Mouse (Mus musculus): ENCODE measurements around the gene Hnf1a. TPM values are rescaled to one million over a fixed set of nuclear protein-coding genes. Genes with fewer than 3 reads are reported as not detected.

Hnf1a gene
- not detected in 3 replicates for total RNA-seq (2017)

DNA sequence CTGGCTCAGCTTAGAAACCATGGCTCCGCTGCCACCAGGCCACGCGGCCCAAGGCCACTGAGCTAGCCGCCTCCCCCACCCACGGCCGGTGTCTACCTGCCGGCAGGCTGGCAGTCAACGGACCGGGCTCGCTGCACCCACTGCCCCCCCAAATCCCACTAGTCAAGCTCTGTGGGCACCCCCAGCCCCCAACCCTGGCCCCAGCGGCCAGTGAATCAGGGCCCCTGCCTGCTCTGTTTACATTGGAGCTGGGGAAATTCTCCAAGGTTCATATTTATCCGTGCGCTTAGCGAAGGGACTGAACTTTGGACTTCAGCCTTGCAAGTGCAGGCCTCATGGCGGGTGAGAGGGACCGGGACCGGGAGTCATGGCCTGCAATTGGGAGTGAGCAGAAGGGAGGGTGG, at the start of gene Hnf1a:
TSS of gene Hnf1a (minus strand) at position 271 of the 404 bp plus-strand sequence.
- no peak for ATAC-seq (replicated peaks; ENCODE audit: insufficient number of reproducible peaks, low FRiP score, low TSS enrichment, poor library complexity, severe bottlenecking)

DNA sequence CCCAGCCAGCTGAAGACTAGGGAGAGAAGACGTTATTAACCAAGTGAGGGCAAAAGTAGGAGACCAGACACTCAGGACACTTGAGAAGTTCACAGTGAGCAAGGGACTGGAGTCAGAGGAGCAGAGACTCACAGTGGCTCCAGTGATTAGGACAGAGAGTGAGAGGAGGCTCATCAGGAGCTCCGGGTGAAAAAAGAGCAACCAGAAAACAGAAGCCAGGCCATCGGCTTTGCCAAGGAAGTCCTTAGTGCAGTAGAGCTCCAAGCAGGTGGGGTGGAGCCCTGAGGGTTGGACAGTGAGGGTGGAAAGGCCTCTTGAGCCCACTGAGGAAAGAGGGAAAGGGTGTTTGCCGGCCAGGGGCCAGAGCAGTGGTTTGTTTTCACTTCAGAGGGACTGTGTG, 47.9 kb upstream of the Hnf1a start:
- no peak for ATAC-seq (replicated peaks; ENCODE audit: insufficient number of reproducible peaks, low FRiP score, low TSS enrichment, poor library complexity, severe bottlenecking)

DNA sequence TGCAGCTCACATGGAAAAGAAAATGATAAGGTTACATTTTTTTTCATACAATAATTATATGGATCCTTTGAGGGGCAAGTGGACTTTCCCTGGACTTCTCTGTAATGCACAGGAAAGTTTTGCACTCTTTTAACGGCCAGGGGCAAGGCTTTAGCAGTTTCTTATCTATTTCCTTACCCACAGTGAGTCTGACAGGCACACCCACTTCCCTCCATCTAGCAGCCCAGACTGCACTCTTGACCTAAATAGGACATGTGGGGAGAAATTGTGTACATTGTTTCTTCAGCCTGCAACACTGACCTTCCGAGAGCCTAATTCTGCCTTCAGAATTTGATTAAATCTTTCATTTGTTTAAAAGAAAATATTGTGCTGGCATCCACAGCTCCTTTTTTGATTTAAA, 47.4 kb upstream of the Hnf1a start:
- peak; percentile 69; the same call in 1 of the 2 replicates for ATAC-seq (replicated peaks; ENCODE audit: insufficient number of reproducible peaks, low FRiP score, low TSS enrichment, poor library complexity, severe bottlenecking)

DNA sequence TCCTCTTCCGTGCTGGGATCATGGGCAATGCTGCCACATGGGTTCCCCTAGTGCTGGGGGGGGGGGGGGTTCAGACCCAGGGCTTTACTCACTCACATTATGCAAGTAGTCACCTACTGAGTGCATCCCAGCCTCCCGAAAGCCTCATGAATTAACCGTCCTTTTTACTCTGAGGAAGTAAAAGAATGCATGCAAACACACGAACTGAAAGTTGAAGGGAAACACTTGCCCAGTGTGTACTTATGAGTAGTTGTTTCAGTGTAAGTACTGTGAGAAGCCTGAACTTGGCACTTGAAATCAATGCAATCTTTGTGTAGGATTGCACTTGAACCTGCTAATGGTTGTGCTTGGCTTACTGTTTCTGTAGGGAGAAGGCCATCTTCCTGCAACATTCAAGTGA, 44.2 kb upstream of the Hnf1a start:
- no peak for ATAC-seq (replicated peaks; ENCODE audit: insufficient number of reproducible peaks, low FRiP score, low TSS enrichment, poor library complexity, severe bottlenecking)

DNA sequence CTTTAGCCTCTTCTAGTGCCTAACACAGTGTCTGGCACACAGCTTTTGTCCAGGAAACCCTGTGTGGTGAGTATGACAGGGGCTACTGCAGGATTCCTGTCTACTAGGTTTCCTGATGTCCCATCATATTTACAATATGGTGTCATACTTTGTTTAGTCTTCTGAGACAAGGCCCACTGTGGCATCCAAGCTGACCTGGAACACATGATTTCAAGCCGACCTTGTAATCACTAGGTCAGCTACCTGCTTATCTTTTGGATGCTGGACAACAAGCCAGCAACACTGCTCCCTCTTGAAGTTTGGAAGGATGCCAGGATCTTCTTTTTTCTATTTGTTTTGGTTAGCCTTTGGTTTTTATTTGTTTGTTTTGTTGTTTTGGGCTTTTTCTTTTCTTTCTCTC, 43.7 kb upstream of the Hnf1a start:
- no peak for ATAC-seq (replicated peaks; ENCODE audit: insufficient number of reproducible peaks, low FRiP score, low TSS enrichment, poor library complexity, severe bottlenecking)

DNA sequence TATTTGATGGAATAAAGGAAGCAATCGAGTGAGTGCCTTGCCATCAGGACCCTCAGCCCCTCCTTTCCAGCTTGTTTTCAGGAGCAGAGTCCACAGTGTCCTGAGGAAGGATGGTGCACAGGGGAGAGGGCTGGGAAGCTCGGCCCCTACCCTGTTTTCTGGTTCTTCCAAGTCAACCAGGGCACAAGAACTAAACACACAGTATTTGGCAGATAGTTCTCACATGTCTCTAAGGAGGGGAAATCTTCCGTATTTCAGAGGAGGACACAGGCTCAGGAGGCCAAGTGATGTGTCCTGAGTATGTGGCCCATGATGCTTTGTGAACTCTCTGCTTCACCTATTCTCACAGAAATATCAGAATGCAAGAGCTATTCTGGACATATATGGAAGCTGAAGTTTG, 42.5 kb upstream of the Hnf1a start:
- ATAC-seq (replicated peaks; ENCODE audit: insufficient number of reproducible peaks, low FRiP score, low TSS enrichment, poor library complexity, severe bottlenecking): no peak

DNA sequence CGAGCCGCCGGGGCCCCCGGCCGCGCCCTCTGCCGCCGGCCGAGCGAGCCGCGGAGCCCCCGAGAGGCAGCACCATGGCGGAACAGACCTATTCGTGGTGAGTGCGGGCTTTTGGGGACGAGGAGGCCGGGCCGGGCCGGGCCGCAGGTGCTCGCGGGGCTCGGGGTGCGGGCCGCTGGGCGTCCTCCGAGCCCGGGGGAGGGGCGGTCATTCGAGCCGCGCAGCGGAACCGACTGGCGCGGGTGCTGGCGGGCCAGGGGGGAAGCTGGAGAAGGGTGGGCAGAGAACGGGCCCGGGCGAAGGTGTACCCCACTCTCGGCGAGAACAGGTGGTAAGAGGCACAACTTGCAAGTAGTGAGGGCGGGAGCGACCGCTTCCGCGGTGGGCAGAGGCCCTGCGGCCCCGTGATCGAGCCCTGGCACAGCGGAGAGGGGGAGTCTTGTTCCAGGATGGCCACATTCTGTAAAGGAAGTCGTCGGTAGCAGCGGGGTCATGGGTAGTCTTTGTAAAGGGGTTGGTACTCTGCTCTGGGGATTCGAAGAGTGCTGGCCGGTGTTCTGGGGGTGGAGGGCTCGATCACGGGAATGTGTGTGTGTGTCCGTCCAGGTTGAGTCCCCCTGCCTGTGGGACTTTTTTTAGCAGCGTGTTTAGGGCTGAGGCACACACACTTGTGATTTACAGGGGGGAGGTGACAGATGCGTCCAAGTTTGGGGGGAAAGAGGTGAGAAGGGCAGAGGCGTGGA, 40.8 kb upstream of the Hnf1a start:
- peak; percentile 25 for ATAC-seq (replicated peaks; ENCODE audit: insufficient number of reproducible peaks, low FRiP score, low TSS enrichment, poor library complexity, severe bottlenecking)

DNA sequence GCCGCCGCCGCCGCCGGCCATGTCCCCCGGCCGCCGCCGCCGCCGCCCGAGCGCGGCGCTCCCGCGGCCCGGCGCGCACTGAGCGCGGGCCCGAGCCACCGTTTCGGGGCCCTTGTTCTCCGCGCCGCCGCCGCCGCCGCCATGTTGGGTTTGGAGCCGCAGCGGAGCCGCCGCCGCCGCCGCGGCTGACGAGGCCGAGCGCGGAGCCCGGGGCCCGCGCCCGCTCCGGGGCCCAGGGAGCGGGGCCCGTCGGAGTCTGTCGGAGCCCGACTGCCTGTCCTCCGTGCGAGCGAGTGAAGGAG, 40.3 kb upstream of the Hnf1a start:
- ATAC-seq (replicated peaks; ENCODE audit: insufficient number of reproducible peaks, low FRiP score, low TSS enrichment, poor library complexity, severe bottlenecking): no peak

DNA sequence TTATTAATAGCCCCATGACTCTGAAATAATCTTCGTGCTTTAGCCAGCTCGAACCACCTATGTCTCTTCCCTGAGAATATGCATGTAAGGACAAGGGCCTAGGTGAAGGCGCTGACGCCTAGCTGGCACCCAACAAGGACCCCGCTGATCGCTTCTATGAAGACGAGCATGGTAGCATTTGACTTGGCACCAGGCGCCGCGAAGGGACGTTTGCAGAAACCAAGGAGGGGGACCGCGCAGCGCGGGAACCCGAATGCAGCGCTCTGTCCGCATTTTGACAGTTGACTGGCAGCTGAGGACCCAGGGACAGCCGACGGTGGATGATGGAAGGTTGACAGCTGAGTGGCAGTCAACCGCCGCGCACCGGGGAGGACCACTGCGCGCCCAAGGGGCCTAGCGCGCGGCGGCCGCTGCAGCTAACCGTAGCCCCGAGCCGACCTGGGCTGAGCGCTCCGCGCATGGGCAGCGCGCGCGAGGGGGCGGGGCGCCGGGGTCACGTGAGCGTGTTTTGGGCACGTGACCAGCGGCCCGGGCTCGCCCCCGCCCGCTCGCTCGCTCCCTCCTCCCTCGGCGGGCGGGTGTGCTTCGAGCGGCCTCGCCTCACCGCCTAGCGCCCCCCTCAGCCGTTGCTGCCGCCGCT, 39.8 kb upstream of the Hnf1a start, which contains the start of gene Sppl3:
TSS of gene Sppl3 (plus strand) at position 561 of the 640 bp plus-strand sequence.
- ATAC-seq (replicated peaks; ENCODE audit: insufficient number of reproducible peaks, low FRiP score, low TSS enrichment, poor library complexity, severe bottlenecking): peak; percentile 62

DNA sequence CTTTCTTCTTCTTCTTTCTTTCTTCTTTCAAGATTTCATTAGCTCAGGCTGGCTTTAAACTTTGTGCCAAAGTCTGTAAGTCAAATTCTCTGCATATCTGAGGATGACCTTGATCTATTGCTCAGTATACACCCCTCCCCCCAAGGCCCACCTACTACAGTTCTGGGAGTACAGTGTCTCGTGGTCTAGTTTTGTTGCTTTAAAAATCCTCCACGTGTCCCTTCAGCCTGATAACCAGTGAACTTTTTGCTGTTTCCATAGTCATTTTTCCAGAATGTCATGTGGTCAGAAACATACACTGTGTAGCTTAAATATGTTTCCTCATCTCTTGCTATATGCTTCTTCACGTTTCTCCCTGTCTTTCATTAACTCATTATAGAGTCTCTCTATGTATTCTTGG, 39.1 kb upstream of the Hnf1a start:
- no peak for ATAC-seq (replicated peaks; ENCODE audit: insufficient number of reproducible peaks, low FRiP score, low TSS enrichment, poor library complexity, severe bottlenecking)

DNA sequence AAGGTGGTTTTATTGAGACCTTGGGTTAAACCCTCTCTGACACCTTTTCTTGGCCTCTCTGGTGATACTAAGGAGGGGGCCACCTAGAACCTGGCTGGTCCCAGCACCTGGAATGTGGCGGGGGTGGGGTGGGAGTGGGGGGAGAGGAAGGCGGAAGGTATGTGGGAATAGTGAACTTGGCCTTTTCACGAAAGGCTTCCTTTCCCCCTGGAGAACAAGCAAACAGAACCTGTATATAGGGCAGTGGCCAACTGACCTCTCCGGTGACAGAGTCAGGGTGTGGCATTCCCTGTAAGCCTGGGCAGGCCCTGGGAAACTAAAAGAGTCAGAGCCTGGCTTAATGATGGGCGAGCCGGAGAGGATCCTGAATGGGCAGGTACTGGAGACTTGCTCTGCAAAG, 38.2 kb upstream of the Hnf1a start:
- ATAC-seq (replicated peaks; ENCODE audit: insufficient number of reproducible peaks, low FRiP score, low TSS enrichment, poor library complexity, severe bottlenecking): no peak

DNA sequence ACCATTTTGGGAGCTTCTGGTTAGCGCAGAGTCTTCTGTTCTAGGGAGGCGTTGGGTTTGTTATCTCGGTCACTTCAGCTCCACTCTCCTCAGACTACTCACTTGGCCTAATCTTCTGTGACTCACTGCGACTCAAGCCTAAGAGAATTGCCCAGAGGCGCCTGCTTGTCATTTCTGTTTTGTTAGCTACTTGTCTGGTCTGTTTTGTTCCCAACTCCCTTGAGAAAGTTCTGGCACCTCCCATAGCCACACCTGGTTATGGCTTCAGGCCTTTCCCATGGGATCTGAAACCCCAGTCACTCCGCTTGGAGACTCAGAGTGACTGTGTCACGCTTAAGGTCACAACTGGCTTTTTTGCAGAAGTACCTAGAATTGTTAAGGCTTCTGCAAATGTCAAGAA, 37.4 kb upstream of the Hnf1a start:
- ATAC-seq (replicated peaks; ENCODE audit: insufficient number of reproducible peaks, low FRiP score, low TSS enrichment, poor library complexity, severe bottlenecking): no peak

DNA sequence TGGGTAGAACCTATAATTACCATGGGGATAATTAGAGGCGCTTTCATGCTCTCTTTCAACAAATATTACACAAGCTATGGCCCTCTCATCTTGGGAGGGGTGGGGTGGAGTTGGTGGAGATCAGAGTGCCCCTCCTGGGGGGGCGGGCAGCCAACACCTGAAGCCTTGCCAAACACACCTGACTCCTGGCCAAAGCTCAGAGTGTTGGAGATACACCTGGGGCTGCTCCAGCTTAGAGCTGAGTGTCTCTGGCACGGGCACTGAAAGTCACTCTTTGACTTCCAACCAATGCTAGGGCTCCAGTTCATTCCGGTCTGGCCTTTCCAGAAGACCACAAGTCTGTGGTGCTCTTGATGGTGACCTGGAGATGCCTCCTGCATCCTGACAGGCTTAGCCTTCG, 36.9 kb upstream of the Hnf1a start:
- no peak for ATAC-seq (replicated peaks; ENCODE audit: insufficient number of reproducible peaks, low FRiP score, low TSS enrichment, poor library complexity, severe bottlenecking)

DNA sequence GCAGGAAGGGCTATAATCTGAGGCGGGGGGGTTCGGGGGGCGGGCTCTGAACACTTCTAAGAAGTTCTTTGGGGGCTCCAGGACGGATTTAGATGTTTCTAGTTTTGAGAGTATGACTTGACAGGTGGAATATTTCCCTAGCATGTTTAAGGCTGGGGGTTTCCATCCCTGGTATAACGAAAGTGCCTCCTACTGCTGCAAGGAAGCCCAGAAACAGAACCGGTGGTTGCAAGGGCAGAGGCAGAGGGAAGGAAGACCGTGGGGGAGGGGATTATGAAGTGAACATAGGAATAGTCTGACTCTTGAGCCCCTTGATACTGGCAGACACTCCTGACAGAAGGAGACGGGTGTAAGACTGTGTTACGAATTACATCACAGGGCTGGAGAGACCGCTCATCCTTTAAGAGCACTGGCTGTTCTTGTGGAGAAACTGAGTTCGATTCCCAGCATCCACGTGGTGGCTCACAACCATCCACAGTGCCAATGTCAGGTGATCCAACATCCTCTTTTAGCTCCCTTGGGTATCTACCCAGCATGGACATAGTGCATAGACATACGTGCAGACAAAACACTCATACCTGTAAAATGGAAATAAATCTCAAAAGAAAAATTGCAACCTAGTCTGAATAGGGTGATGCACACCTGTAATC, 32.5 kb upstream of the Hnf1a start:
- ATAC-seq (replicated peaks; ENCODE audit: insufficient number of reproducible peaks, low FRiP score, low TSS enrichment, poor library complexity, severe bottlenecking): no peak

DNA sequence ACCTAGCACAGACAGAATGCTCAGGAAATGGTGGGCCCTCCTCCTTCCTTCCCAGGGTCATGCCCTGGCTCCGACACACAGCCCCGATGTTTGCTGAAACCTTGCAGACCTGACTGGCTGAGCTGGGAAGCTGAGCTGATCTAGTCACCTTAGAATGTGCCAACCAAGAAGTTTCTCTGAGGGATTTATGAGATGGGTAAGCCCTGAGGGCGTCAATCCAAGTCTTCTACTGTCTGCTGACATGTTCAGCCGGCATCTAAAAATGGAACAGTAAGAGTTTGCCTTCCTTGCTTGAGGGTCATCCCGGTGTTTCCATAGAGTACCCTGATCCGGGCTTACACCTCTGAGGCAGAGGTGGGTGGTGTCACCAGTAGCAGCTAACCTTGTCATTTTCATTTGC, 31.9 kb upstream of the Hnf1a start:
- no peak for ATAC-seq (replicated peaks; ENCODE audit: insufficient number of reproducible peaks, low FRiP score, low TSS enrichment, poor library complexity, severe bottlenecking)

DNA sequence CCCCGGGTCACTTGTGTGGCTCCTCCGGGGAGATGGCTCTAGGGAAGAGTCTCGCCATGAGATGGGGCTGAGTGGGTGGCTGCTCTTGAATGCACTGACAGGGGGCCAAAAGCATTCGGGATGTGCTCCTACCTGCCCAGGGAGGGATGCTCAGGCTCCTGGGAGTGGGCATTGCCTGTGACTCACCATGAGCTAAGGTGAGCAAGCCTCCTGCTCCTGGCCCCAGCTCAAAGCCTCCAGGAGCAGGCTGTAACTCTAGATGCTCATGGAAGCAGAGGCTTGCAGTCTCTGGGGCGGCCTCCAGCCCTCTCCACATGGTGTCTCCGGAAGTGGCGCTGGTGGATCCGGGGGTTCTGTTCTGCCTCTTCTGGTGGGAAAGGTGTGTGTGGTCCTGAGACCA, 30.6 kb upstream of the Hnf1a start:
- ATAC-seq (replicated peaks; ENCODE audit: insufficient number of reproducible peaks, low FRiP score, low TSS enrichment, poor library complexity, severe bottlenecking): no peak

DNA sequence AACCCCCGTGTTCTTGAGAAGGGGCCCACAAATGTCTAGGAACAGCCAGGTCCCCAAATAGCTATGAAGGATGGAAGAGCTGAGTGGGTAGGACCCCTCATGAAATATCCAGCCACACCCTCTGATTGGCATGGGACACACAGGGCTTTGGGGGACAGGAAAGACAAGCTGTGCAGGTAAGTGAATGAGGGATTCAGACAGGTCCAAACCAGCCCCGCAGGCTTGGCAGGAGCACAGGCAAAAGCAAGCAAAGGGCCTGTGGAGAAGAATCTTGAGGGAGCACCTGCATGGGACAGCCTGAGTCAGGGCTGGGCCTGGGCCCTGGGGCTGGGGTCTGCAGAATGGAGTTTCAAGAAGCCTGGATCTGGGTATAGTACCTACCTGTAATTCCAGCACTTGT, 29.6 kb upstream of the Hnf1a start:
- no peak for ATAC-seq (replicated peaks; ENCODE audit: insufficient number of reproducible peaks, low FRiP score, low TSS enrichment, poor library complexity, severe bottlenecking)

DNA sequence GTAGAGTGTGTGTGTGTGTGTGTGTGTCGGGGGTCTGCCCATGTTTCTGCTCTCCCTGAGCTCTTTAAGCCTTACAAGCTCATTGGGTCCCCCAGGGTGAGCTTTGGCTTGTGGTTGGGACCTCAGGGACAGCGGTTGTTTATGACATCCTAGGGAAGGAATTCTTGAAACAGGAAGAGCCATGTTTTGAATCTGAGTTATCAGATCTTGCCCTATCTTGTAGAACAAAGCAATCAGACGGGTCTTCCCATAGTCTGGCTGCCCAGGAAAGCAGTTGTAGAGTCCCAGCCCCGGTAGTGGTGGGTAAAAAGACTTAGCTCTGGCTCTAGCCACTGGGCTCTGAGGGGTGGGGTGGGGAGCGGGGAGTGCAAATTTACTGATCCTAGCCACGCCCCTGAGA, 26.4 kb upstream of the Hnf1a start:
- no peak for ATAC-seq (replicated peaks; ENCODE audit: insufficient number of reproducible peaks, low FRiP score, low TSS enrichment, poor library complexity, severe bottlenecking)

DNA sequence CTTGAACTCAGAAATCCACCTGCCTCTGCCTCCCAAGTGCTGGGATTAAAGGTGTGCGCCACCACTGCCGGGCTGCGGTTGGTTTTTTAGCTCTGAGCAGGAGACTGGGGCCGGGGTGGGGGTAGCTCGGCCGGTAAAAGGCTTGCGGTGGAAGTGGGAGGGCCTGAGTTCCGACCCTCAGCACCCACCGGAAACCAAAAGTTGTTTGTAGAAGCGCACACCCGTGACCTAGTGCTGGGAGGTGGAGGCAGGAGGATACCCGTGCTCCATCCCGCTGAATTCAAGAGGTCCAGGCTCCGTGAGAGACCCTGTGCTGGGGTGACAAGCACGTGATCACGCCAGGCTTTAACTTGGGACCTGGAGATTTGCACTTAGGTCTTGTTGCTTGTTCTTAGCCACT, 25.6 kb upstream of the Hnf1a start:
- no peak for ATAC-seq (replicated peaks; ENCODE audit: insufficient number of reproducible peaks, low FRiP score, low TSS enrichment, poor library complexity, severe bottlenecking)

DNA sequence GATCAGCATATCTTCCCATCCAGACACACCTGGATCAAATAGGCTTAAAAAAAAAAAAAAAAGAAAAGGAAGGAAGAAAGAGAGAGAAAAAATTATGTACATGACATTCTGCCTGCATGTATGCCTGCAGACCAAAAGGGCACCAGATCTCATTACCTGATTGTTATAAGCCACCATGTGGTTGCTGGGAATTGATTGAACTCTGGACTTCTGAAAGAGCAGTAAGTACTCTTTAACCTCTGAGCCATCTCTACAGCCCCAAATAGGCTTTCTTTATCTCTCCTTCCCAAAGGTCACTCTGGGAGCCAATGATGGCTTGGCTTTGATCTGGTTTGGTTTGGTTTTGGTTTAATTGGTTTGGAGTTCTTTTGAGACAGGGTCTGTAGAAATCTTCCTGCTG, 14.2 kb upstream of the Hnf1a start:
- no peak for ATAC-seq (replicated peaks; ENCODE audit: insufficient number of reproducible peaks, low FRiP score, low TSS enrichment, poor library complexity, severe bottlenecking)

Data from monocyte, adult 5-6 weeks (primary cell).